Mouse (Mus musculus) liver (tissue): ENCODE measurements around the gene Clca3a1.
"Not testable (repeated sequence)": the region's sequence is repeated elsewhere in the genome, so short reads cannot be mapped to it uniquely, and the experiment has no call there.

Experiments
- DNase-seq: peaks from one replicate; pipeline ENCODE4 v3.0.0-alpha.2; 2020; ENCODE audit warnings: mixed read lengths

Gene Clca3a1

DNA sequence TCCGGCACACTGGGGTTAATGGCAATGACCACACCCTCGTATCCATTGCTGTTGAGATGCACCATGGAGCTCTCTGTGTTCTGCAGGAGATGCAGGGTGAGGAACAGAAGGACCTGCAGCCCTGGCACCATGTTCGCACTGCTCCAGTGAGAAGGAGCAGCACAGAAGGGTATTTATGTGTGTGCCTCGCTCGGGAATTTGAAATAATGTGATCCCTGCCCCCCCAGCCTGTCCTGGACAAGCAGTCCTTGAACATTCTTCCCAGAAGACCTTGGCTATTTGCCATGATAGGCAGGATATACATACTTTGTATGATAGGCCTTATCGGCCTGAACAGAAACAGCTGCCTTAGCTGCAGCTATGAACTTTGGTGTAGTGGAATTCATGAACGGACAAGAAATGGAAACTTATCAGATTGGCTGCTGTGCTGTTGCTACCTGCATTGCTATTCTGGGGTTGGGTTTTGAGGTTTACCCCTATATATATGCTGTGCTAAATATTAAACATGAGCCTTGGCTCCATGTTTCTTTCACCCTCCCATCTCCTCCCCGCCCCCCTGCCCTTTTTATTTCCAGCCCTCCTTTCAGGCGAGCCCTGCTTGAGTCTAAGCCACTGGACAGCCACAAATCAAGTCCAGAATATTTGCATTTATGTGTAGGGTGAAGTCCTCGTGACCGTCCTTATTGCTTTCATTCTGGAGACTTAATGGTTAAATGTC lies at the start of gene Clca3a1:
TSS of gene Clca3a1 (minus strand) at position 386 of the 718 bp plus-strand sequence.
- DNase-seq: no peak

DNA sequence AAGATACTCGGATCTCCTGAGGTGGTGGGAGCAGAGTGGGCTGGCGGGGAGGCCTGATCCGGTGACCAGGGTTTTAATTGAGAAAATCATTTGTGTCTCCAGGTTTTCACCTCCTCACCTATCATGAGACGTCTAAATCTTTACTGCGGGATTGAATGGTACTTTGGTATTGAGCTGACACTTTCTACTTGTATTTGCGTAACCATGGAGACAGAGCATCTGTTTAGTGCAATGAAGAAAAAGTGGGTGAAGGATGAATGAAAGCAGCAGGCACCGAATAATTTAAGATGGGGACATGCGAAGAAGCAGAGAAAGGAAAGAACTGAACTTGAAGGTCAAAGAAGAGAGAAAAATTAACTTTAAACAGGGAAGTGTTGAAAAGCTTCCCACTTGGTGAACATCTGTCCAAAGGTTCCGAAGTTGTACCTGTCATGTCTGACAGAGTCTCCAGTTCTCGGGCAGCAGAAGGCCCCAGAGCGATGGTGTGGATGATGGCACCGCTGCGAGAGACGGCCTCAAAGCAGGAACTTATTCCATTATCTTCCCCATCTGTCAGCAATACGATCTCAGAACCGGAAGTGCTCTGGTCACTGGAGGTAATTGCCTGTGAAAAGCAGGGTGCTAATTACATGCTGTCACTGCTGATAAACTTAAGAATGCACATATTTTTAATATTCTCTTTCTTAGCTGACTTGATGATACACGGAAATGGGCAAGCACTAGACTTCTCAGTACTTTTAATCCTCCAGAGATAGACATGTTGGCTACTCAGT lies 47.6 kb upstream of the Clca3a1 start:
- not testable (repeated sequence) for DNase-seq

- DNase-seq: not testable (repeated sequence)
Observed at GRCm38 (mm10) chr3:144806626-144807025, 45.8 kb upstream of the Clca3a1 start.

- DNase-seq: peak; percentile 67
Observed at GRCm38 (mm10) chr3:144801861-144802260, 41.1 kb upstream of the Clca3a1 start.

- no peak for DNase-seq
Observed at GRCm38 (mm10) chr3:144785181-144786148, 24.7 kb upstream of the Clca3a1 start.

DNA sequence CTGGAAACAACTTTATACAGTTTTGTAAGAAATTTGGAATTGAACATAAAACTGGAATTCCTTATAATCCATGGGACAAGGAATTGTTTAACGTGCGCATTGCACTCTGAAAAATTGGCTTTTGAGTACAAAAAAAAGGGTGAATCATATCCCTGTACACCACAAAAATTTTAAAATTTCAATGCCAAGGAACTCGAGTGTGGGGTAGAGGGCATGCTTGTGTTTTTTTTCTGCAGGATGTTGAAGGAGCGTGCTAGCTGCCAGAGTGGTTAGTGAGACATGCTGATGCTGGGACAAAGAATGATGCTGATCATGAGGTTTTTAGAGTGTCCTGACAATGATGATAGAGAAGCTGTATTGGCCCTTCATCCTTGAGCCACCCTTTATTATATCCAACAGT lies 4.4 kb upstream of the Clca3a1 start:
- DNase-seq: no peak

- no peak for DNase-seq
Observed at GRCm38 (mm10) chr3:144761454-144761853, 677 bp upstream of the Clca3a1 start.

DNA sequence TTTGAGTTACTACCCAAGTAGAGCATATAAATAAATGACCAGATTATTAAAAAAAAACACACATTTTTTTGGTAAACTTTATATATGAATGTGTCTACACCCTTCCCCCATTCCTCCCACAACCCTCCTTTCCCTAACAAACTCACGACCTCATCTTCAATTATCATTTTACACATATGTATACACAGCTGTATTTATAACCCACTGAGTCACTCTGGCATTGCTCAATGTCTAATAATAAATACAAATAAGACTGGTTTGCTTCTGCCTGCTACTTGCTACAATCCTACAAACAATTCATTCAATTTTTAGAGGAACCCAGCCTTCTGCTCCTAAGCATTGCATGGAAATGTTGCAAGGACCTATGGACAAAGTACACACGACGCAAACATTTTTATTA lies 1.1 kb downstream of the Clca3a1 start:
- no peak for DNase-seq

DNA sequence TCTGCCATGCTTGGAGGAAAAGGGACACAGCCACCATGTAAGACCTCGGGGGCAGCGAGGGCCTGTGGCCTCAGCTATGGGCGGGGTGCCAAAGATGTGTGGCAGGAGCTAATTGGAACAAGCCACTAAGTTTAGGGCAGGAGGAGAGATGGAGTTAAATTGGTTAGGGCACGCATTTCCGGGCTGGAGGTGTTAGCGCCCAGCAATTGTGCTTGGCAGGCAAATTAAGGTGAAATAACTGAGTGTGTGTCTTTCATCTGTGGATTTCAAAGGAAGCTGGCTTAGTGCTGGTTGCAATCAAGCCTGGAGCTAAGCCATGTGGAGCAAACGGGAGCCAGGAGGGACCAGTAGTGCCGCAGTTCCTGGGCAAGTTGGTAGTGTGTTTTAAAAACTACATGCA lies 4.7 kb downstream of the Clca3a1 start:
- DNase-seq: not testable (repeated sequence)

DNA sequence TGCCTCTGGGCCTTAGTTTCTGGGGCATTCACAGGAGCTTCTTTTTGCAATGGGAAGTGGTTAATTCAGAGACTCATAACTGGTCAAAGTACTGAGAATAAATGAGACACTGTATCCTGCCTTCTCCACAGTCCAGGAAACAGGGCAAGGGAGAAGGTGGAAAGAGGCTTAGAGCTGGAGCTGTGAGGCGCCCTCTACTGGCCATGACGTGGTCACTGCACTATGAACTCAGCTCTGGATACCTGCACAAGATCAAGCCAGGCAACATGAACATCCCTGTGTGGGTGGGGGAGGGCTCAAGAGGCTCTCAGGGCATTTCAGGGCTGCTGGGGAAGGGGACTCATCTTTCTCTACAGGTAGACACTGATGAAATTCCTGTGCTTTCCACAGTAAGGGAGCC lies 7.7 kb downstream of the Clca3a1 start:
- peak; percentile 19 for DNase-seq

DNA sequence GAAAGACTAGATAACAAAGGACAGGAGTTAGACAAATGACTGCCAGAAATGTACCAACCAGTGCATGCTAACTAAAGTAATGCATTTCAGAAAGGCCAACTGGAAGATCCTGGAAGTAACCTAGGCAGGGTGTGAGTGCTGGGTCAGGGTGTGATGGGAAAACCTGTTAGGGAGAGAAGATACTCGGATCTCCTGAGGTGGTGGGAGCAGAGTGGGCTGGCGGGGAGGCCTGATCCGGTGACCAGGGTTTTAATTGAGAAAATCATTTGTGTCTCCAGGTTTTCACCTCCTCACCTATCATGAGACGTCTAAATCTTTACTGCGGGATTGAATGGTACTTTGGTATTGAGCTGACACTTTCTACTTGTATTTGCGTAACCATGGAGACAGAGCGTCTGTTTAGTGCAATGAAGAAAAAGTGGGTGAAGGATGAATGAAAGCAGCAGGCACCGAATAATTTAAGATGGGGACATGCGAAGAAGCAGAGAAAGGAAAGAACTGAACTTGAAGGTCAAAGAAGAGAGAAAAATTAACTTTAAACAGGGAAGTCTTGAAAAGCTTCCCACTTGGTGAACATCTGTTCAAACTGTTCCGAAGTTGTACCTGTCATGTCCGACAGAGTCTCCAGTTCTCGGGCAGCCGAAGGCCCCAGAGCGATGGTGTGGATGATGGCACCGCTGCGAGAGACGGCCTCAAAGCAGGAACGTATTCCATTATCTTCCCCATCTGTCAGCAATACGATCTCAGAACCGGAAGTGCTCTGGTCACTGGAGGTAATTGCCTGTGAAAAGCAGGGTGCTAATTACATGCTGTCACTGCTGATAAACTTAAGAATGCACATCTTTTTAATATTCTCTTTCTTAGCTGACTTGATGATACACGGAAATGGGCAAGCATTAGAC lies 11.5 kb downstream of the Clca3a1 start:
- DNase-seq: not testable (repeated sequence)

DNA sequence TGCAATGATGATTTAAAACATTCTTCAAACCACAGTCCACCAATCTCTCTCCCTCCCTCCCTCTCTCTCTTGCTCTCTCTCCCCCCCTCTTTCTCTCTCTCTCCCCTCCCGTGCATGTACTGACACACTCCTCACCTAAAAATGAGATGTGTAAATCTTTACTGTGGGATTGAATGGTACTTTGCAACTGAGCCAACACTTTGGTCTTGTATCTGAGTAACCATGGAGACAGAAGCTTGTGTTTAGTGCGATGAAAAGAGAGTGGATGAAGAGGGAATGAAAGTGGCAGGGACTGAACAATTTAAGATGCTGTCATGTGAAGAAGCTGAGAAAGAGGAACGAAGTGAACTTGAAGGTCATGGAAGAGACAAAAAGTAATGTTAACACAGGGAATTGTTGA lies 13.1 kb downstream of the Clca3a1 start:
- not testable (repeated sequence) for DNase-seq

DNA sequence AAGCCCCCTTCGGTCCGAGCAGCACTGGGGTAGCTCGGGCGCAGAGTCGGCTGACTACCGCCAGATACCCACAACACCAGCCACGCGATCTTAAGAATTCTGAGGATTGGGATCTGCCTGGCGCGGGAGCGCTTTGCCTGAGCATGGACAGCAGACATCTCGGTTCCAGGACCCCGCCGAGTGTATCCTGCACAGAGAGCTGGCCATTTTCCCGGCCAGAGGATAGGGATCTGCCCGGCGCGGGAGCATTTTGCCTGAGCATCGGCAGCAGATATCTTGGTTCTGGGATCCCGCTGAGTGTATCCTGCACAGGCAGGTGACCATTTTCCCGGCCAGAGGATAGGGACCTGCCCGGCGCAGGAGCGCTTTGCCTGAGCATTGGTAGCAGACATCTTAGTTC lies 22.4 kb downstream of the Clca3a1 start:
- not testable (repeated sequence) for DNase-seq

GRCm38 (mm10) chr3:144736831-144737230 lies 23.9 kb downstream of the Clca3a1 start:
- DNase-seq: peak; percentile 62

DNA sequence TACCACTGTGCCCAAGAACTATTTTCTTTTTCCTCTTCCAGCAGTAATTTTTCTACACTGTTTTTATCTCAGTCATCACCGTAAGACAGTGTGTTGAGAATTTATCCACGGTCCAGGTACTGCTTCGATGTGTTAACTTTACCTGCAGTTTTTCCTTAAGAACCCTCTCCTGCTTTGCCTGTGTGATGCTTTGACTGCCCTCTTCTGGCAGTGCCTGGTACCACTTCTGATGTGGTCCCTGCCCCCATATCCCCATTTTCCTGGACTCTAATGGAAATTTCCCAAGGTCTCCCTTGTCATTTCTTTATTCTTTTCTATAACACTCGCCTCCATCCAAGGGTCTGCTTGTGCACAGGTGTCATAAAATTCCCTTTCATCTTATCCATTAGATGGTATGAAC lies 37.3 kb downstream of the Clca3a1 start:
- peak; percentile 74 for DNase-seq

- DNase-seq: not testable (repeated sequence)
Observed at GRCm38 (mm10) chr3:144722566-144722965, 38.2 kb downstream of the Clca3a1 start.

DNA sequence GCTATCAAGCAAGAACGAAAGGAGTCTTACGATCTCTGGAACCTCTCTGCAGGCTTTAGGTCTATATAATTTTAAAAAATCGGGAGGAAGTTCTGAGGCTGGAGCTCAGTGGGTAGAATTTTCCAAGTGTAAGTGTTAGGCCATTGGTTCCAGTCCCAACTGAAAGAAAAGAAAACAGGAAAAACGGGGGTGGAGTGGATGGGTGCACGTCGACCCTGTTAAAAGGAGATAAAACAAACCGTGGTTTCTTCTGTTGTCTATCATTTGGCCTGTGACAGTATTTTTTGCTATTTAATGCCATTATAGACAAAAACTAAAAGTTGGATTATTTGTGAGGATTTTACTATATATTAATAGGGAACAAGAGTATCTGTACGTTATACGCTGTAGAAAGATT lies 38.9 kb downstream of the Clca3a1 start:
- no peak for DNase-seq

- peak; percentile 37 for DNase-seq
Observed at GRCm38 (mm10) chr3:144721077-144721859, 39.5 kb downstream of the Clca3a1 start.

DNA sequence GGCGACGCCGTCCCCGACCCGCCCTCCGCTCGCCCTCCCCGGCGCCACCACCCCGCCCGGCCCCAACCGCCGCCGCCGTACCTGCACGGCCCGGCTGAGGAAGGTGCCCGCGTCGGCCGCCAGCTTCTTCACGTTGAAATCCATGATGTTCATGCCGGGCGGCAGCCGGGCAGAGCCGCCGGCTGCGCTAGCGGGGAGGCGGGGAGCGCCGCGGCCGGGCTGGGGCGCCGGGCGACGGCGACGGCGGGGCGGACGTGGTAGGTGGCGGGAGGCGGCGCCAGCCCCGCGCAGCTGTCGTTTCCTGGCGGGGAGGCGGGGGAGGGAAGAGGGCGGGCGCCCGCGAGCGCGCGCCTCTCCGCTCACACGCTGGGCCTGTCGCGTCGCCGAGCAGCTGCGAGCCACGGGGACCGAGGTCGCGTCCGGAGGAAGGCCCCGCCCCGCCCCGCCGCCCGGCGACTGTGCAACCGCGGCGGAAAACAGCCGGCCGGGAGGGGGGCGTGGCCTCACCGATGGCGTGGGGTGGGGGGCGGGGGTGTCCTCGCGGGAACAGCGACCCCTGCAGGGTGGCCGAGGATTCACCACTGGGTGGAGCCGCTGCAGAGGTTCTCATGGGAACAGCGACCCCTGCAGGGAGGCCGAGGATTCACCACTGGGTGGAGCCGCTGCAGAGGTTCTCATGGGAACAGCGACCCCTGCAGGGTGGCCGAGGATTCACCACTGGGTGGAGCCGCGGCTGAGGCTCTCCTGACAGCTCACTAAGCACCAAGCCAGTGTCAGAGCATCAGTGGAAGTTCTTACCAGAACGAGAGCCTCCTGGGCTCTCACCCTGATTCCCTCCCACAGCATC lies 40.7 kb downstream of the Clca3a1 start, which contains the start of gene Sh3glb1:
TSS of gene Sh3glb1 (minus strand) at position 435 of the 847 bp plus-strand sequence.
- DNase-seq: peak; percentile 98
